ENCODE assay signal across 19 mouse cellular contexts in genomic region chr17:26524316-26524715, GRCm38 (mm10).
"Had no signal": no experiment of that assay in that cellular context is flagged by ENCODE, and none has a peak within 500 bp of the region (broad histone marks: within the 10 kb centered on the region; RNA-seq: fewer than 3 reads in every experiment).

No protein-coding gene starts in this region.

- H3K27ac ChIP-seq: kidney, embryonic 15.5 days; liver, embryonic 14.5 days; lung, embryonic 15.5 days; midbrain, embryonic 13.5 days; neural tube, embryonic 13.5 days had no signal

- H3K4me3 ChIP-seq: kidney, embryonic 15.5 days; left cerebral cortex, adult 2 months; lung, embryonic 15.5 days; midbrain, embryonic 13.5 days; myocyte; neural tube, embryonic 13.5 days had no signal

- H3K27me3 ChIP-seq: kidney, embryonic 15.5 days; lung, embryonic 15.5 days; midbrain, embryonic 13.5 days; neural tube, embryonic 13.5 days had no signal

- DNase-seq: kidney, adult 11 months; kidney, adult 8-10 months; kidney, postnatal 10 days; kidney, postnatal 36 days; layer of hippocampus, postnatal 36 days; lung, adult 18-20 months; lung, postnatal 10 days; retina, postnatal 1 day; right cerebral cortex, postnatal 25 days; spleen, adult 18-20 months; thymus, adult 2 months; thymus, postnatal 14 days had no signal

- H3K4me1 ChIP-seq: kidney, embryonic 15.5 days; lung, embryonic 15.5 days; midbrain, embryonic 13.5 days; neural tube, embryonic 13.5 days had no signal

- H3K36me3 ChIP-seq: kidney, embryonic 15.5 days; lung, embryonic 15.5 days; midbrain, embryonic 13.5 days; neural tube, embryonic 13.5 days had no signal

- H3K9me3 ChIP-seq: kidney, embryonic 15.5 days; lung, embryonic 15.5 days; midbrain, embryonic 13.5 days; neural tube, embryonic 13.5 days had no signal
